Mouse (Mus musculus) B cell, adult 62 days (primary cell): ENCODE measurements around the gene Nup210. TPM values are rescaled to one million over a fixed set of nuclear protein-coding genes. Genes with fewer than 3 reads are reported as not detected.

Experiments
- total RNA-seq: library from RNA; stranded (reverse); gene quantifications from 4 replicates; pipeline ENCODE4 v1.2.4, GENCODE M21; 2023

Gene Nup210
- total RNA-seq, result 129 to 154 TPM (median 146 TPM) in 4 replicates

DNA sequence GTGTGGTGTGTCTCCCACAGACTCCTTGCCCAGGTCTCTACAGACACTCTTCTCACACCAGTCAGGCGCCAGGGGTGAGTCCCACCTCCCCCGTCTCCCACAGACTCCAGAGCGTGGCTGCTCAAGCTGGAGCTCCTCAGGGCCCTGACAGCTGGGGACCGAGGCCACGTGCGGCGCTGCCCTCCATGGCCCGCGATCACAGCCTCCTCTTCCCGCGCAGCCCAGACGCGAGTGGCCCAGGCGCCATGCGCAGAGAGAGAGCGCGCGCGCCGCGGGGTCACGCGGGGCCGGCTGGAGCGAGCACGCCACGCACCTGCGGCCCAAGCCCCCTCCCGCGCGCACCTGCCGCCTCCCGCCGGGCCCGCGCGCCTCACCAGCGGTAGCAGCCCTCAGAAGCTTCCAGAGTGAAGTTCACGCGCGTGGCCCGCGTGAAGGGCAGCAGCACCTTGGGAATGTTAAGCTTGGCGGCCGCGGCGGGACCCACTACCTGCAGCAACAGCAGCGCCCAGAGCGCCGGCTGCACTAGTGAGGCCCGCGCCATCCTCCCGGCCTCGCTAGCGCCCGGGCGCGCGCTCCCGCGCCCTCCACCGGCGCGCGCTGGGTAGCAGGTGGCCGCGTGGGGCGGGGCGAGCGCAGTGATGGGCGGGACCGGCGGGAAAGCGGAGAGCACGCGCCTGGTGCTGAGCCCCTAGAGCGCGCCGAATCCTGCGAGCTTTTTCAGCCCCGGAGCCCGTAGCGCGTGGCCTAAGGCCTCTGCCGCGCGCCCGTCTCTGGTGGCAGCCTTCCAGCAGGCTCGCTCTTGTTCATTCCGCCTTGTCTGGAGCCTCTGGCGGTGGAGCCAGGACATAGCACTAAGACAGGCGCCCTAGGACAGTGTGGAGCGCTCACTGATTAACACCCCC is at the start of gene Nup210:
Gene Nup210, minus strand, starts transcription at position 586 of the 902 bp plus-strand sequence.

DNA sequence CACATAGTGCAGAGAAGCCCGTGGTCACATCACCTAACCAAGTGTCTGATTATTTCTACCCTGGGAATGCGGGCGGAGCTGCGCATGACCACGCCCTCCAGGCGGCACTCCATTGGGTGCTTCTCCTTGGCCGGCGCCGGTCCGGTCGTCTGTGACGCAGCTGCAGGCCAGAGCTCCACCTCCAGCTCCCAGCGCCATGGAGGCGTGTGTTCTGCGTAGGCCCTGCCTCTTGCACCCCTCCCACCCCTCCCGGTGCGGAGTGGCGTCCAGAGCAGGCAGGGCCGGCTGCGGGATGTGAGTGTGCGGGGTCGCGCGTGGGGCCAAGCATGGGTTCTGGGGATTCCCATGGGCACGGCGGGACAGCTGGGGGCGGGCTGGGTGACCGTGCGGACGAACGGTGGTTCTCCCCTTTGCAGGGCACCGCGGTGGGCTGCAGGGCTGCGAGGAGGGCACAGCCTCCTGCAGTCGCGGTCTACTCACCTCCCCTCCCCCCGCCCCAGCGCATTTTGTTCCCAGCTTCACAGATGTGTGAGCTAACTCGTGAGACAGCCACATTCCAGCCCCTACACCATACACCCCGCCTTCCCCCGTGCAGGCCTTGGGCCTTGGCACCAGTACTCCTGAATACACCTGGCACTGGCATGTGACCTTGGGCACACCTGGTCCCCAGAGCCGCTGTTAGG is 40.1 kb upstream of the Nup210 start, which contains the start of gene Hdac11:
Gene Hdac11, plus strand, starts transcription at position 112 of the 683 bp plus-strand sequence.

DNA sequence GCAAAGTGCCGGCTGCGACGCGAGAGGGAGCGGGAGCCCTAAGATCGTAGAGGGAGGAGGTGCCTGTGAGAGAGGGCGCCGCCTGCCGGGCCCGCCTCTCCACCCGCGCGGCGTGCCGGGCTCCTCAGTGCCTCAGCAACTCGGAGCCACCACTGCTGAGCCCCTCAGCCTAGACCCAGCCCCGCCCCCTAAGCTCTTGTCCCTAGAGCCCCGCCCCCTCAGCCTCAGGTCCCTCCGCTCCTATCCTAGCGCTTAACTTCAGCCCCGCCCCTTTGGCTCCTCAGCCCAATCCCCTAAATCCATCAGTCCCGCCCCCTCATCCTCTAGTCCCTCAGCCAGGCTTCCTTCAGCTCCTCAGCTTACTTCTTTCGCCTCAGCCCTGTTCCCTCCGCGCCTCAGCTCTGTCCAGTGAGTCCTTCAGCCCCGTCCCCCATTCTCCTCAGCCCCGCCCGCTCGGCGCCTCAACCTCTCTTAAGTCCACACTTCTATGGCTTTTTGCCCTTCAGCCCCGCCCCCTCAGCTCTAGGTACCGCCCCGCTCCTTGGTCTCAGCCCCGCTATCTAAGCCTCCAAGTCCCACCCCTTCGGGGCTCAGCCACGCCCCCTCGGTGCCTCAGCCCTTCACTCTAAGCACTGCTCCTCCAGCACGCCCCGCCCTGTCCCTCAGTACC is 127.8 kb downstream of the Nup210 start, which contains the start of gene Iqsec1:
Gene Iqsec1, minus strand, starts transcription at position 38 of the 670 bp plus-strand sequence.

Other genes starting within 250 kb of the Nup210 start
- gene Iqsec1, start 128.1 kb downstream of the Nup210 start, total RNA-seq, result 502 to 572 TPM (median 541 TPM) in 4 replicates
- gene Hdac11, start 39.8 kb upstream of the Nup210 start, total RNA-seq, result 3.2 to 5.5 TPM (median 4.5 TPM) in 4 replicates
- gene Fbln2, start 95.6 kb upstream of the Nup210 start, total RNA-seq, result not detected in 4 replicates